Mouse (Mus musculus) midbrain, embryonic 12.5 days (tissue): ENCODE measurements around the gene Tubb4b. TPM values are rescaled to one million over a fixed set of nuclear protein-coding genes. Genes with fewer than 3 reads are reported as not detected.
A peak's percentile ranks its signal among the peaks of the same experiment; 100 is the strongest.

Source experiments
- ATAC-seq: fragments of 200-750 bp; cut with Nextera tagmentation; 2 replicates; pipeline ENCODE4 v1.8.0; 2017; ENCODE audit warnings: low read depth, moderate TSS enrichment, moderate library complexity; ENCODE audit not compliant: low FRiP score
- H3K27ac ChIP-seq: fragments of 300-500 bp; sonication (generic); replicated peaks from 2 replicates; pipeline ENCODE4 v1.5.1; 2016; ENCODE audit warnings: mild to moderate bottlenecking
- H3K27me3 ChIP-seq: fragments of 300-500 bp; sonication (generic); 2 replicates; pipeline ENCODE4 v1.6.1; 2016; ENCODE audit warnings: mild to moderate bottlenecking
- H3K36me3 ChIP-seq: fragments of 300-500 bp; sonication (generic); 2 replicates; pipeline ENCODE4 v1.6.1; 2016
- H3K4me1 ChIP-seq: fragments of 300-500 bp; sonication (generic); 2 replicates; pipeline ENCODE4 v1.6.1; 2016
- H3K4me2 ChIP-seq: fragments of 300-500 bp; sonication (generic); replicated peaks from 2 replicates; pipeline ENCODE4 v1.6.1; 2016; ENCODE audit warnings: mild to moderate bottlenecking, moderate library complexity
- H3K4me3 ChIP-seq: fragments of 300-500 bp; sonication (generic); 2 replicates; pipeline ENCODE4 v1.5.1; 2016; ENCODE audit warnings: mild to moderate bottlenecking
- H3K9ac ChIP-seq: fragments of 300-500 bp; sonication (generic); replicated peaks from 2 replicates; pipeline ENCODE4 v1.6.1; 2016; ENCODE audit warnings: mild to moderate bottlenecking, moderate library complexity
- H3K9me3 ChIP-seq: fragments of 300-500 bp; sonication (generic); 2 replicates; pipeline ENCODE4 v1.6.1; 2016; ENCODE audit warnings: mild to moderate bottlenecking
- WGBS: fragments of 180-500 bp; shearing (Covaris S2); methylation state at CpG from one replicate; pipeline ENCODE4 v1.1.7; 2016; 5-methylcytosine and 5-hydroxymethylcytosine counted together
- polyA plus RNA-seq: library from polyadenylated mRNA; unstranded; fragments of >200 nt; fragmentation: Nextera tagmentation; extraction: Ambion mirVana; gene quantifications from 2 replicates; pipeline ENCODE4 v1.2.1, GENCODE M21; 2016

The Tubb4b gene
- polyA plus RNA-seq: 460 and 476 TPM in 2 replicates

DNA sequence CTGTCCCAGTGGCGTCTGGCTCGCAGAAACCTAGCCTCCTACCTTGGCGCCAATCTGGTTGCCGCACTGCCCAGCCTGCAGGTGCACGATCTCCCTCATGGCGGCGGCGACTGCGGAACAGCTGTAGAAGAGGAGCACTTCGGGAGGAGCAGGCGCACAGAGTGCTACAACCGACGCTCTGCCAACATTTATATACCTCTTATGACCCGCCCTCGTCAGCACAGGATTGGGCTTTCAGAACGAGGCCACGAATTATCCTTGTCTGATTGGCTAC lies at the start of gene Tubb4b:
Gene Tubb4b (minus strand): TSS at position 211 of the 274 bp plus-strand sequence.
- H3K4me2 ChIP-seq: peak within 1 kb of the TSS; percentile 96
- peak within 1 kb of the TSS; percentile 72 for H3K4me3 ChIP-seq
- H3K36me3 ChIP-seq: peaks cover 12% of the 10 kb centered on the region
- H3K9ac ChIP-seq: peak within 1 kb of the TSS; percentile 81
- H3K27me3 ChIP-seq: peaks cover 5% of the 10 kb centered on the region; the same call in 1 of the 2 replicates
- H3K27ac ChIP-seq: peak within 1 kb of the TSS; percentile 97
- under 1% methylated on average over 17 of the region's 17 CpGs for WGBS
- H3K9me3 ChIP-seq: no peaks in the 10 kb centered on the region
- ATAC-seq: no peak
- H3K4me1 ChIP-seq: peaks cover 22% of the 10 kb centered on the region

DNA sequence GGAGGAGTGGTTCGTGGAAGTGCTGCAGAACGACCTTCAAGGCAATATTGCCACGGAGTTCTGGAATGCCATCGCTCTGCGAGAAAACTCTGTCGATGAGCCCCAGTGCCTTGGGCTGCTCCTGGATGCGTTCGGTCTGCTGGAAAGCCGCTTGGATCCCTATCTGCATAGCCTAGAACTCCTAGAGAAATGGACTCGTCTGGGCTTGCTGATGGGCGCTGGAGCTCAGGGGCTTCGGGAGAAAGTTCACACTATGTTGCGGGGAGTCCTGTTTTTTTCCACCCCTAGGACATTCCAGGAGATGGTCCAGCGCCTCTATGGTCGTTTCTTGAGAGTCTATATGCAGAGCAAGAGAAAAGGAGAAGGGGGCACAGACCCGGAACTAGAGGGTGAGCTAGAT lies 48.5 kb upstream of the Tubb4b start:
- ATAC-seq: no peak
- peaks cover 64% of the 10 kb centered on the region for H3K36me3 ChIP-seq

DNA sequence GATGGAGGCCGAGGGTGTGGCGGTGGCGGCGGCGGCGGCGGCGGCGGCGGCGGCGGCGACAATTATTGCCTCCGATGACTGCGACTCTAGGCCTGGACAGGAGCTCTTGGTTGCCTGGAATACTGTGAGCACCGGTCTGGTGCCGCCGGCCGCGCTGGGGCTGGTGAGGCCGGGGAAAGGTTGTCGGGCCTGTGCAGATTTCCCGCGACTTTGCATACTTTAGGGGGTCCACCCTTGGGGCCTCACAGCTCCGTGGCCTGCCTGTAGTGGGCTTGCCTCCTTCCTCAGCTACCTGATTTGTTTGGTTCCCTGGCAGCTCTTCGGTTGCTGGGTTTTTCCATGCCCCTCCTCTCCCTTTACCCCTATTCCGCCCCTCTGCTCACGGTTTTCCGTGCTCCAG lies 48.0 kb upstream of the Tubb4b start:
- Histone ChIP-seq H3K4me3 (peak overlapping the region; percentile 93), H3K9ac (peak overlapping the region; percentile 84), H3K4me2 (peak overlapping the region; percentile 95), H3K9me3 (no peaks in the 10 kb centered on the region), H3K36me3 (peaks cover 59% of the 10 kb centered on the region), H3K4me1 (peaks cover 29% of the 10 kb centered on the region), H3K27ac (peak overlapping the region; percentile 78), H3K27me3 (no peaks in the 10 kb centered on the region)
- peak; percentile 71 for ATAC-seq
- WGBS: under 1% methylated on average over 28 of the region's 29 CpGs

More for the DNA sequence above, 48.5 kb upstream of the Tubb4b start:
- Histone ChIP-seq H3K27ac (peak overlapping the region; percentile 78; the same call in 1 of the 2 replicates), H3K9ac (peak overlapping the region; percentile 84), H3K4me2 (peak overlapping the region; percentile 95), H3K9me3 (no peaks in the 10 kb centered on the region), H3K4me3 (peak overlapping the region; percentile 93), H3K4me1 (peaks cover 24% of the 10 kb centered on the region), H3K27me3 (no peaks in the 10 kb centered on the region)
- 40% methylated on average over 16 of the region's 16 CpGs for WGBS

DNA sequence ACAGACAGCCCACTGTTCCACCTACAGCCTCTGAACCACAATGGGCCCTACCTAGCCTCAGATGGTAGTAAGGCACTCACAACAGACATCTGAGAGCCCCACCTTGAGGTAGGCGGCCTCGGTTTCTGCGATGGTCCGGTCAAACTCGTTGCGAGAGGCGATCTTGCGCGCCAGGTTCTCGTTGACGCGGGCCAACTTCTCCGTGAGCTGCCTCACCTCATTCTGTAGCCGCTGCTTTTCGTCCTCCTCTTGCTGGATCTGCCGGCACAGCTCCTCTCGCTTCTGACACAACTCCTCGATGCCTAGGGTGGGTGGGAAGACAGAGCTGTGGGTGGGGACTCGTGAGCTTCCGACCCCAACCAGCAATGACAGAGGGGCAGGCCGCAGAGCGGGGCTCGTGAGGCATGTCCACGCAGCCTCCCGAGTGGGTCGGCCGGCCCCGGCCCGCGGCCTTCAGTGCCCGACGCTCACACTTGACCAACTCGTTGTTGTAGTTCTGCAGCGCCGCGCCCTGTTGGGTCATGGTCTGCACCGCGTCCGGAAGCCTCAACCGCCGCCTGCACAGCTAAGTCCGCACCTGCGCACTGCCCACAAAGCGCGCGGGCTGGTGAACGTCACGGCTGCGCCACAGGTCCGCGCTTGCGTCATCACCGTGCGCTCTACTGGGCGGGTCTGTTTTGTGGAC lies 47.5 kb upstream of the Tubb4b start, which contains the start of the genes Ssna1 and Anapc2:
Gene Ssna1 (minus strand): TSS at position 612 of the 685 bp plus-strand sequence.
Gene Anapc2 (plus strand): TSS at position 652 of the 685 bp plus-strand sequence.
- no peaks in the 10 kb centered on the region for H3K9me3 ChIP-seq
- peak within 1 kb of the TSS; percentile 78 for H3K27ac ChIP-seq
- no peaks in the 10 kb centered on the region for H3K27me3 ChIP-seq
- H3K9ac ChIP-seq: peak within 1 kb of the TSS; percentile 84
- WGBS: under 1% methylated on average over 55 of the region's 55 CpGs
- peaks cover 33% of the 10 kb centered on the region for H3K4me1 ChIP-seq
- H3K36me3 ChIP-seq: peaks cover 54% of the 10 kb centered on the region
- H3K4me3 ChIP-seq: peak within 1 kb of the TSS; percentile 93
- peak; percentile 97 for ATAC-seq
- H3K4me2 ChIP-seq: peak within 1 kb of the TSS; percentile 95

DNA sequence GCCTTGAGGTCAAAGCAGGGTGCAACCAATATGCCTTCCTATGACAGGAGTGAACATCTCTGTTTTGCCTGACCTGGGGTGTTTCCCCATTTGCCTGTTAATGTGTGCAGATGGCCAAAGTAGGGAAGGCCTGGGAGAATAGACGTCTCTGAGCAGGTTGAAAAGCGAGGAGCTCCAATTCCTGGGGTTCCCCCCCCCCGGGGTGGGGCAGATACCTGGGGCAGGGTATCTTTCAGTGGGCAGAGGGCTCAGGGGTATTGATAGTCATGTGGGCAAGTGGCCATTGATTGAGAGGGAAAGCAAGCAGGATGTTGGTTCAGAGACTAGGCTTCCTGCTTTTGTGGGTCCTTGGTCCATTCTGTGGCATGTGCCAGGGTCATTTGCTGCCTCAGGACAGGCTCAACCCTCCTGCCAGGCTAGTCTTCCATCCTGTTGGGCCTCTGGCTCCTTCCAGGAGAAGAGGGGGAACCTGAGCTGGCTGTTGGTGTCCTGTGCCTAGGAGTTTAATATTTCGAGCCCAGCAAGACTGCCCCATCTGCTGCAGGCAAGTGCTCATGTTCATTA lies 43.3 kb upstream of the Tubb4b start:
- ATAC-seq: no peak
- no peak overlapping the region for H3K4me2 ChIP-seq
- H3K4me3 ChIP-seq: no peak overlapping the region
- 73% methylated on average over 4 of the region's 4 CpGs for WGBS
- H3K36me3 ChIP-seq: peaks cover 16% of the 10 kb centered on the region; the same call in 1 of the 2 replicates
- H3K27me3 ChIP-seq: peaks cover 29% of the 10 kb centered on the region
- no peak overlapping the region for H3K9ac ChIP-seq
- no peak overlapping the region for H3K27ac ChIP-seq
- H3K9me3 ChIP-seq: no peaks in the 10 kb centered on the region
- H3K4me1 ChIP-seq: peaks cover 62% of the 10 kb centered on the region

DNA sequence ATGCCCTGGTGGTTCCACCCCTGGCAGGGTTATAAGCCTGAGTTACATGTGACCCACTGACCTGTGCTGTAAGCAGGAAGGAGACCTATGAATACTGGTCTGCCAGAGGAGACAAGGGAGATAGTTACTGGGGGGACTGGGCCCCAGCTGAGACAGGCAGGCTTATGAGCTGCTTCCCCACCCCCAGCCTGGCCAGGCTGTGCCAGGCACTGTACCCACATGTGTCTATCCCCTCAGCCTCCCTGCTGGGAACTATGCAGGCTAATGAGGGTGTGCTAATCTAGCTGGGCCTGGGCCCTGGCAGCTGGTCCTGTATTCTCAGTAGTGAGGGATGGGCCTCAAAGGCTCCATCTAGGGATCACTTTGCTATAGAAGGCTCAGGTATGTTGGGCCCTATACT lies 42.7 kb upstream of the Tubb4b start:
- 0 out of 2 replicates have a peak overlapping the region, but pooled peaks have one; percentile 31 for H3K9ac ChIP-seq
- H3K4me1 ChIP-seq: peaks cover 63% of the 10 kb centered on the region
- peaks cover 16% of the 10 kb centered on the region; the same call in 1 of the 2 replicates for H3K36me3 ChIP-seq
- H3K4me2 ChIP-seq: no peak overlapping the region
- no peak overlapping the region for H3K27ac ChIP-seq
- peaks cover 30% of the 10 kb centered on the region for H3K27me3 ChIP-seq
- no peak overlapping the region for H3K4me3 ChIP-seq
- no peak for ATAC-seq
- H3K9me3 ChIP-seq: no peaks in the 10 kb centered on the region

DNA sequence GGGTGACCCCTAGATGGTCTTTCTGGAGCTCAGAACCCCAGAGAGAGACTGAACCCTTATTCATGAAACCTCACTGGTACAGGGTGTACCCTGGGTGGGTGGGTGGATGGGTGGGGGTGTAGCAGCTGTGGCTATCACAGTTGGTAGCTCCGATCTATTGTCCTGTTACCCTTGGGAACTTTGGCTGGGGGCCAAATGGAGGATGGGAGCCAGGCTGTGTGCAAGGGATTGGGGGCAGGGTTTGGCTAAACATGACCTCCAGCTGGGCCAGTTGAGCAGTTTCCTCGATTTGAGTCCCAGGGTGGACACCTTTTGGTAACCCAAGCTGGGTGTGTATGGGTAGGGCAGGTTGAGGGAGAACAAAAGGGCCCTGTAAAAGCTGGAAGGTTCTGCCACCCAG lies 42.2 kb upstream of the Tubb4b start:
- Histone ChIP-seq H3K27ac (no peak overlapping the region), H3K4me2 (peak overlapping the region; percentile 21; the same call in 1 of the 2 replicates), H3K4me1 (peaks cover 66% of the 10 kb centered on the region), H3K9me3 (no peaks in the 10 kb centered on the region), H3K27me3 (peaks cover 30% of the 10 kb centered on the region), H3K9ac (peak overlapping the region; percentile 31; the same call in 1 of the 2 replicates), H3K36me3 (peaks cover 16% of the 10 kb centered on the region; the same call in 1 of the 2 replicates), H3K4me3 (no peak overlapping the region)
- 55% methylated on average over 2 of the region's 2 CpGs for WGBS
- ATAC-seq: no peak

DNA sequence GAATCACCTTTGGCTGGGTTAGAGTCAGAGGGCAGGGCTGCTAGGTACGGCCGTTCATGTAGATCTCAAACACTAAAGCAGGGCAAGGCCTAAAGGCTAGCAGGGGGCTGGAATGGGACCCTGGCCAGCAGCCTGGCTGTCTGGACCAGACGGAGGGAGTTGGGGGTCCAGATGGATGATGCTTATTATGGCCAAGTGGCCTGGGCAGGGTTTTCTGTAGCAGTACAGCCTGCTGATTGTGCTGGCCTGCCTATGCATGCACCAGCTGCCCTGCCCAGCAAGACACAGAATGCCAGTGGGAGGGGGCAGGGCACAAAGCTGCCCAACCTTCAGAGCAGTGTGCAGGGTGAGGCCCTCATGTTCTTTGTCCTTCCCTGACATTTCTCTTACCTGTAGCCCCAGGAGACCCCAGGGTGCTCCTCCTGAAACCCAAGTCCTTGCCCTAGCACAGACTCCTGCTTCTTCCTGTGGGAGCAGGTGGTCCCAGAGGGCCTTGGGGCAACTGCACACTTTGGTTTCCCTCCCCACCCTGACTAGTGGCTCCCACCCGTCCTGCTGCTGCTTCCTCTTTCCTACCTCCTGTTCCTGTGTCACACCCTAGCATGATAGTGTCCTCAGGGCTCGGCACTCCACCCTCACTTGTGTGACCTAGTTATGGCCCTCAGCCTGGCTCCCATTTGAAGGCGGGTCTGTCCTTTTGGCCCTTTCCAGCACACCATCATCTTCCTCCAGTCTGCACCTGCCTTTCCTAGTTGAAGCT lies 41.6 kb upstream of the Tubb4b start:
- Histone ChIP-seq H3K4me2 (peak overlapping the region; percentile 21; the same call in 1 of the 2 replicates), H3K4me3 (peak overlapping the region; percentile 4; the same call in 1 of the 2 replicates), H3K36me3 (peaks cover 16% of the 10 kb centered on the region; the same call in 1 of the 2 replicates), H3K9ac (no peak overlapping the region), H3K27me3 (peaks cover 30% of the 10 kb centered on the region), H3K4me1 (peaks cover 61% of the 10 kb centered on the region), H3K27ac (no peak overlapping the region), H3K9me3 (no peaks in the 10 kb centered on the region)
- 64% methylated on average over 6 of the region's 6 CpGs for WGBS
- ATAC-seq: no peak

DNA sequence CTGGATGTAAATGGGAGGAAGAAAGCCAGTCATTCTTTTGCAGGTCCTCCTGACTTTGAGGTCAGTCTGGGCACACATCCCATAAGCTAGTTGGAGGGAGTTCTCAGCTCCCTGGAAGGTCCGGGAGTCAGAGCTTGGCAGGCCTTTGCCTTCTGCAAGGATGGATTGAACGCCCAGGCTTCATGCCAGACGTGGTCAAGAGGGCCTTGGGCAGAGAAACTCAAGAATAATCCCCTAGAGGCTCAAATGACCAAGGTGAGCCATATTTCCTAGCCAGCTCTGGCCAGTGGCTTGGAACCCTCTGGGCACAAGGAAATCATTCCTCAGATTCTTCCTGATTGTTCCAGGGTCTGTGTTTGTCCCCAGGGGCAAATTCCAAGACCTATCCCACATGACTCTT lies 40.3 kb upstream of the Tubb4b start:
- Histone ChIP-seq H3K4me1 (peaks cover 54% of the 10 kb centered on the region), H3K9me3 (no peaks in the 10 kb centered on the region), H3K27ac (no peak overlapping the region), H3K27me3 (peaks cover 30% of the 10 kb centered on the region), H3K9ac (0 out of 2 replicates have a peak overlapping the region, but pooled peaks have one; percentile 24), H3K36me3 (peaks cover 16% of the 10 kb centered on the region; the same call in 1 of the 2 replicates), H3K4me3 (no peak overlapping the region), H3K4me2 (0 out of 2 replicates have a peak overlapping the region, but pooled peaks have one; percentile 99)
- no peak for ATAC-seq
- WGBS: 82% methylated on average over 3 of the region's 3 CpGs

DNA sequence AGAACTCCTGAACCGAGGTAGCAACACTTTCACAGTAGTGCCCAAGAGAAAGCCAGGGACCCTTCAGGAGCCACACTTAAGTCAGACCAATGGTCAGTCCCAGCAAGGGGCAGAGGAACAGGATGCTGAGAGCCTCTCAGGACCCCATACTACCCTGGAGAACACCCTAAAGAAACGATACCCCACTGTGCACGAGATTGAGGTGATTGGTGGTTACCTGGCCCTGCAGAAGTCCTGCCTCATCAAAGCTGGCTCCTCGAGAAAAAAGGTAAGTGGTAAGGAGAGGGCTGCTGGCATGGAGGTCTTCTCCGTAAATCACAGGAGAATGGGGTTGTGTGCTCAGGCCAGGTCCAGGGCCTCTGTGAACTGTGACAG lies 39.8 kb upstream of the Tubb4b start:
- 76% methylated on average over 5 of the region's 5 CpGs for WGBS
- no peak overlapping the region for H3K27ac ChIP-seq
- H3K36me3 ChIP-seq: peaks cover 13% of the 10 kb centered on the region; the same call in 1 of the 2 replicates
- ATAC-seq: no peak
- no peaks in the 10 kb centered on the region for H3K9me3 ChIP-seq
- peaks cover 54% of the 10 kb centered on the region for H3K4me1 ChIP-seq
- H3K4me3 ChIP-seq: peak overlapping the region; percentile 82; the same call in 1 of the 2 replicates
- peak overlapping the region; percentile 66 for H3K9ac ChIP-seq
- peaks cover 30% of the 10 kb centered on the region for H3K27me3 ChIP-seq
- H3K4me2 ChIP-seq: peak overlapping the region; percentile 99; the same call in 1 of the 2 replicates

DNA sequence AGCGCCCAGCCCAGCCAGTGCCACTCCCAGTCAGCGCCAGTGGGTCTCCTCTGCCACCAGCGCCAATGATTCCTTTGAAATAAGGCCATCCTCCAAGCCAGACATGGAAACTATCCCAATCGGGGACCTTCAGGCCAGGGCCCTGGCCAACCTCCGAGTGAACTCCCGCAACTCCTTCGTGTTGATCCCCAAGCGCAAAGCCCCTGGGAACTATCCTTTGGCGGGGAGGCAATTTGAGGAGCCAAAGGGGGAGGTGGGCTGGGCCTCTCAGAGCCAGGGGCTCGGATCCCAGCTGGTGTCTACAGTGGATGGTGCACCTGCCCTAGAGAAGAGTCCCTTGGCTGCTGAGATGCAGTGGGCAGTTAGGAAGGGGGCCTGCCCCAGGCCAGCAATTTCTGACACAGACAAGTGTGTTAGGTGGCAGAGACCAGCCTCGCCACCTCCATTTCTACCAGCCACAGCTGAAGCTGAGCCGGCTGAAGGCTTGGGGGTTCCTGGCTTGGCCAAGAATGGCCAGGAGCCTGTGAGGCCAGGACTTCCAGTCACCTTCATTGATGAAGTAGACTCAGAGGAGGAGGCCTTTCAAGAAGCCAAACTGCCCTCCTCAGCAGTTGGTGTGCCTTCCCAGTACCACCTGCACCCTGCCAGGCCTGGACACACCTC lies 39.3 kb upstream of the Tubb4b start:
- H3K36me3 ChIP-seq: peaks cover 7% of the 10 kb centered on the region; the same call in 1 of the 2 replicates
- no peak for ATAC-seq
- H3K4me2 ChIP-seq: peak overlapping the region; percentile 99
- peak overlapping the region; percentile 82 for H3K4me3 ChIP-seq
- H3K9ac ChIP-seq: peak overlapping the region; percentile 66
- H3K27ac ChIP-seq: no peak overlapping the region
- H3K27me3 ChIP-seq: peaks cover 30% of the 10 kb centered on the region
- H3K9me3 ChIP-seq: no peaks in the 10 kb centered on the region
- H3K4me1 ChIP-seq: peaks cover 54% of the 10 kb centered on the region
- 18% methylated on average over 12 of the region's 12 CpGs for WGBS
